Mouse (Mus musculus) myocyte (in vitro differentiated cells): ENCODE results near the gene 4933405O20Rik. TPM values are rescaled to one million over a fixed set of nuclear protein-coding genes. Genes with fewer than 3 reads are reported as not detected.

Source experiments
- H3K27me3 ChIP-seq: one replicate; pipeline ENCODE4 v1.6.1; 2011; ENCODE audit not compliant: control insufficient read depth, insufficient read depth, insufficient read length
- H3K36me3 ChIP-seq: one replicate; pipeline ENCODE4 v1.6.1; 2011; ENCODE audit not compliant: control insufficient read depth, insufficient read depth
- H3K4me2 ChIP-seq: one replicate; pipeline ENCODE4 v1.6.1; 2011; ENCODE audit warnings: low read depth, control low read depth
- H3K4me3 ChIP-seq: one replicate; pipeline ENCODE4 v1.5.1; 2011; ENCODE audit warnings: mild to moderate bottlenecking, control low read depth, moderate library complexity
- H3K79me2 ChIP-seq: one replicate; pipeline ENCODE4 v1.6.1; 2011; ENCODE audit not compliant: control insufficient read depth, insufficient read depth
- H3ac ChIP-seq: one replicate; pipeline ENCODE4 v1.6.1; 2011; ENCODE audit not compliant: control insufficient read depth, insufficient read length
- CEBPB ChIP-seq: IDR thresholded peaks from 2 replicates; pipeline ENCODE4 v1.6.1; 2011; ENCODE audit warnings: mild to moderate bottlenecking, moderate library complexity; ENCODE audit not compliant: poor library complexity, insufficient read depth, severe bottlenecking
- E2F4 ChIP-seq: IDR thresholded peaks from one replicate; pipeline ENCODE4 v1.6.1; 2011; ENCODE audit warnings: mild to moderate bottlenecking, control low read depth, moderate library complexity; ENCODE audit not compliant: insufficient read depth
- MAX ChIP-seq: IDR thresholded peaks from one replicate; pipeline ENCODE4 v1.6.1; 2011; ENCODE audit warnings: low read depth, mild to moderate bottlenecking, control low read depth
- MYOD1 ChIP-seq, 3 experiments: IDR thresholded peaks; one replicate each; pipeline ENCODE4 v1.6.1; 2011; ENCODE audit warnings: control low read depth in 2 of 3, low read depth in 2 of 3, mild to moderate bottlenecking in 2 of 3, moderate library complexity in 1 of 3; ENCODE audit not compliant: insufficient read length in 2 of 3, control insufficient read depth in 1 of 3
- MYOG ChIP-seq, 3 experiments: IDR thresholded peaks; one replicate each; pipeline ENCODE4 v1.6.1; 2011; ENCODE audit warnings: control low read depth in 2 of 3, low read depth in 2 of 3, mild to moderate bottlenecking in 2 of 3; ENCODE audit not compliant: insufficient read length in 2 of 3, control insufficient read depth in 1 of 3, insufficient read depth in 1 of 3
- POLR2A ChIP-seq: IDR thresholded peaks from one replicate; pipeline ENCODE4 v1.6.1; 2011; ENCODE audit warnings: low read depth, mild to moderate bottlenecking, control low read depth, moderate library complexity; ENCODE audit not compliant: insufficient read length
- POLR2AphosphoS2 ChIP-seq: IDR thresholded peaks from one replicate; pipeline ENCODE4 v1.6.1; 2011; ENCODE audit warnings: low read depth, control low read depth; ENCODE audit not compliant: insufficient read length
- REST ChIP-seq: IDR thresholded peaks from one replicate; pipeline ENCODE4 v1.6.1; 2011; ENCODE audit warnings: mild to moderate bottlenecking, control low read depth, moderate library complexity; ENCODE audit not compliant: insufficient read depth, insufficient read length
- SRF ChIP-seq: IDR thresholded peaks from one replicate; pipeline ENCODE4 v1.6.1; 2011; ENCODE audit warnings: low read depth; ENCODE audit not compliant: control insufficient read depth, insufficient read length
- TCF12 ChIP-seq: IDR thresholded peaks from one replicate; pipeline ENCODE4 v1.6.1; 2011; ENCODE audit warnings: mild to moderate bottlenecking, control low read depth; ENCODE audit not compliant: poor library complexity, insufficient read depth, severe bottlenecking
- TCF3 ChIP-seq: IDR thresholded peaks from one replicate; pipeline ENCODE4 v1.6.1; 2011; ENCODE audit warnings: low read depth, control low read depth; ENCODE audit not compliant: insufficient read length
- USF1 ChIP-seq: IDR thresholded peaks from one replicate; pipeline ENCODE4 v1.6.1; 2011; ENCODE audit warnings: low read depth, mild to moderate bottlenecking, control low read depth, moderate library complexity
- polyA plus RNA-seq: library from polyadenylated mRNA; unstranded; fragments of >200 nt; fragmentation: generic; extraction: Trizol; gene quantifications from one replicate; pipeline ENCODE4 v1.2.1, GENCODE M21; 2012; ENCODE audit warnings: missing spikeins

4933405O20Rik gene
- polyA plus RNA-seq, 1 experiment: not detected

DNA sequence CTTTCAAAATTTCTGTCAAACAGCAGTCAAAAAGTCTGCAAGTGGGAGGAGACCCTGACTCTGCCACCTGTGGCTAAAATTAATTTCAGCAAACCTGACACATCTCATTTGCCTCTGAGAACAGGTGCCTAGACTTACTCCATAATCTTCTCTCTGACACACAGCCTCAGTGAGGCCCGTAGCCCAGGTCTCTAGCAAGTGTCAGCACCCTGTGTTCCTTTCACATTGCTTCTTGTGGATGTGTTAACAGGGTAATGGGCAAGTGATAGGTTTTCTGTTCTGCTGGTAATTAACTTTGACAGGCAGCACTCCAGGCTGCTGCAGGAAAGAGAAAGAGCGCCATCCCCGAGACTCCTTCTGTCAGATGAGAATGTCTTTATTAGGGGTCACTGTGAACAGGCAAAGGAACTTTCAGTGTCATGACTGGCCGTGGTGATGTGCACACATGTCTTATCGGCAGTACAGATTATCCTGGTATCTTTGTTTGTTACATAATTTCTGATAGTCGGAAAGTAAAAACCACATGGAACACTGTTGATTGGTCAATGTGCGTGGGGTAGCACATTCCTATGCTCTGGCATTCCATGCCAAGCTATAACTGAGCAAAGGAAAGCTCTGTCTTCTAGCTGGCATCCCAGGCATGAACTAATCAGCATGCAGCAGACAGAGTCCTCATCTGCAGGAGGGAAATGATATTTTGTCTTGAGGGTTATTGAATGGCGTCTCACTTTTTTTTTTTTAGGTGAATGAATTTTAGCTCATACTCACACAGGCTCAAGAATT lies 10.2 kb upstream of the 4933405O20Rik start:
- H3K27me3 ChIP-seq: no peaks in the 10 kb centered on the region
- no peak overlapping the region for H3K4me3 ChIP-seq
- no peak overlapping the region for H3K4me2 ChIP-seq
- TF ChIP-seq SRF (no peak), REST (no peak), E2F4 (no peak), MYOG (IDR thresholded peaks at IDR 0.05; ENCODE audit: control insufficient read depth in 1 of 3, insufficient read depth in 1 of 3, insufficient read length in 2 of 3, low read depth in 2 of 3) (no peak), MYOD1 (IDR thresholded peaks at IDR 0.05; ENCODE audit: control insufficient read depth in 1 of 3, insufficient read length in 2 of 3, low read depth in 2 of 3) (no peak), CEBPB (no peak)
- H3K36me3 ChIP-seq: no peaks in the 10 kb centered on the region
- no peak overlapping the region for H3ac ChIP-seq
- H3K79me2 ChIP-seq: no peaks in the 10 kb centered on the region

DNA sequence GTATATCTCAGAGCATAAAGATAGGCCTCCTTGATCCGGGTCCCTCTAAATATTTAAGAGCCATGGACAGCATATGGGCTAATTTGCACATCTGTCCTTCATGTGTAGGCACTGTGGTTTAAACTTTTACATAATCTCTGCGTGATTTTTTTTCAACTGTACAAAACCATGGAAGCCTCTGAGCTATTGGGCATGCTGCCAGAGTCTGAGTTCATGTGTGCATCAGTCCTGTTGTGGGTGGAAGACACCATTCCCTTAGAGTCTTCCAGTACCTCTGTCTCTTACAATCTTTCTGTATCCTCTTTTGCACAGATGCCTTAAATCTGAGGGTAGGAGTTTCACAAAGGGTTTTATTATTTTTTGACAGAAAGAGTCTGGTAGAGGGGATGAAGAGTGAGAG lies 15.1 kb downstream of the 4933405O20Rik start:
- Histone ChIP-seq H3ac (no peak overlapping the region), H3K4me3 (no peak overlapping the region), H3K27me3 (no peaks in the 10 kb centered on the region), H3K4me2 (no peak overlapping the region), H3K36me3 (no peaks in the 10 kb centered on the region), H3K79me2 (no peaks in the 10 kb centered on the region)
- TF ChIP-seq REST: no peak
- TF ChIP-seq TCF12: no peak
- TF ChIP-seq POLR2A: no peak
- TF ChIP-seq CEBPB: no peak
- TF ChIP-seq MAX: no peak
- TF ChIP-seq POLR2AphosphoS2: no peak
- TF ChIP-seq TCF3: no peak
- no peak for TF ChIP-seq USF1
- TF ChIP-seq MYOG (IDR thresholded peaks at IDR 0.05; ENCODE audit: control insufficient read depth in 1 of 3, insufficient read depth in 1 of 3, insufficient read length in 2 of 3, low read depth in 2 of 3): no peak
- no peak for TF ChIP-seq SRF
- no peak for TF ChIP-seq E2F4
- no peak for TF ChIP-seq MYOD1 (IDR thresholded peaks at IDR 0.05; ENCODE audit: control insufficient read depth in 1 of 3, insufficient read length in 2 of 3, low read depth in 2 of 3)

DNA sequence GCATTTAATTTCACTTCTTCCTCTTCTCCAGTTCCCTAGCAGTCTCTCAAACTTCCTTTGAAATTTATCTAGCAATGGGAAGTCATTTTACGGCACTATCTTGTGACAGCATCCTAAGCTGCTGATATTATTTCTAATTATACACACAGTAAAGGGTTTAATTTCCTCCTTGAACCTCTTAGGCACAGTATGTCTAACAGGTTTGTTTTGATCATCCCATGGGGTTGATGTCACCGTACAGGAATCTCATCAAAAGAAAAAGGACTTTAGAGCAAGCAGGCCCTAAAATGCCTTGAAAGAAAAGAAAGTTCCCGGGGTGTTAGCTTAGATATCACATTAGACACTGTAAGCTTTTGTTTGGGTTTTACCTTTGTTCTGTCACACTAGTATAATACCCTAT lies 30.2 kb downstream of the 4933405O20Rik start:
- H3K79me2 ChIP-seq: no peaks in the 10 kb centered on the region
- no peak overlapping the region for H3K4me2 ChIP-seq
- no peak overlapping the region for H3ac ChIP-seq
- no peaks in the 10 kb centered on the region for H3K36me3 ChIP-seq
- H3K4me3 ChIP-seq: no peak overlapping the region
- H3K27me3 ChIP-seq: no peaks in the 10 kb centered on the region
- TF ChIP-seq MYOG (IDR thresholded peaks at IDR 0.05; ENCODE audit: control insufficient read depth in 1 of 3, insufficient read depth in 1 of 3, insufficient read length in 2 of 3, low read depth in 2 of 3) (no peak), CEBPB (no peak), MYOD1 (IDR thresholded peaks at IDR 0.05; ENCODE audit: control insufficient read depth in 1 of 3, insufficient read length in 2 of 3, low read depth in 2 of 3) (no peak), POLR2A (no peak), TCF3 (no peak), USF1 (no peak), MAX (no peak), SRF (no peak), TCF12 (no peak)

DNA sequence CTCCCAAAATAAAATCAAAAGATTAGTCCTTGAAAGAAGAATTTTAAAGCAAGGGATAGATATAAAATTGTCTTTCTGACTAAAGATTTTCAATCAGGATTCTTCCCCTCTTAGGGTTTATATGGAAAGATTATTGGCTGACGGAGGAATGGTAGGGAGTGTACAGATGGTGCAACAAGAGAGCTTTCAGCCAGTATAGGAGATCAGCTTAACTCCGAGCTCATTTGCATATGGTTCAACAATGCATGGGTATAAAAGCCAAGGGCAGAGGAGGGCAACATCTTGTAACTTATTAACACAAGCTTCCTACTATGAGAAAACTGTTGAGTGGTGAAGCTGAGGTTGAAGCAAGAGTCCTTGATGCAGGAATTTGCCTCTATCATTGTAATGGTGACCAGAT lies 34.2 kb downstream of the 4933405O20Rik start:
- H3K4me3 ChIP-seq: no peak overlapping the region
- H3K4me2 ChIP-seq: no peak overlapping the region
- no peaks in the 10 kb centered on the region for H3K79me2 ChIP-seq
- no peaks in the 10 kb centered on the region for H3K27me3 ChIP-seq
- no peaks in the 10 kb centered on the region for H3K36me3 ChIP-seq
- H3ac ChIP-seq: no peak overlapping the region
- TF ChIP-seq TCF3 (no peak), MAX (no peak), E2F4 (no peak), MYOG (IDR thresholded peaks at IDR 0.05; ENCODE audit: control insufficient read depth in 1 of 3, insufficient read depth in 1 of 3, insufficient read length in 2 of 3, low read depth in 2 of 3) (no peak), POLR2A (no peak)
